Mouse (Mus musculus) stomach, embryonic 16.5 days (tissue): Measurements from ENCODE around the gene Cplx3. TPM values are rescaled to one million over a fixed set of nuclear protein-coding genes. Genes with fewer than 3 reads are reported as not detected.
A peak's percentile ranks its signal among the peaks of the same experiment; 100 is the strongest.

ENCODE experiments used
- ATAC-seq: fragments of 200-750 bp; cut with Nextera tagmentation; 2 replicates; pipeline ENCODE4 v1.8.0; 2017; ENCODE audit warnings: moderate number of reproducible peaks, moderate TSS enrichment; ENCODE audit not compliant: insufficient read depth, low FRiP score
- H3K27ac ChIP-seq: fragments of 300-500 bp; sonication (generic); 2 replicates; pipeline ENCODE4 v1.5.1; 2014; ENCODE audit warnings: low read length
- H3K27me3 ChIP-seq: fragments of 300-500 bp; sonication (generic); 2 replicates; pipeline ENCODE4 v1.6.1; 2014; ENCODE audit warnings: low read length, control low read depth, mixed read lengths; ENCODE audit not compliant: control insufficient read depth, insufficient read depth
- H3K36me3 ChIP-seq: fragments of 300-500 bp; sonication (generic); 2 replicates; pipeline ENCODE4 v1.6.1; 2014; ENCODE audit warnings: low read length; ENCODE audit not compliant: control insufficient read depth, insufficient read depth
- H3K4me1 ChIP-seq: fragments of 300-500 bp; sonication (generic); 2 replicates; pipeline ENCODE4 v1.6.1; 2014; ENCODE audit warnings: low read length, control low read depth, mixed read lengths; ENCODE audit not compliant: control insufficient read depth, insufficient read depth
- H3K4me2 ChIP-seq: fragments of 300-500 bp; sonication (generic); 2 replicates; pipeline ENCODE4 v1.6.1; 2014; ENCODE audit warnings: low read depth, low read length, mixed read lengths
- H3K4me3 ChIP-seq: fragments of 300-500 bp; sonication (generic); replicated peaks from 2 replicates; pipeline ENCODE4 v1.5.1; 2014; ENCODE audit warnings: mild to moderate bottlenecking, low read length
- H3K9ac ChIP-seq: fragments of 300-500 bp; sonication (generic); 2 replicates; pipeline ENCODE4 v1.6.1; 2014; ENCODE audit warnings: low read length
- H3K9me3 ChIP-seq: fragments of 300-500 bp; sonication (generic); replicated peaks from 2 replicates; pipeline ENCODE4 v1.6.1; 2016; ENCODE audit warnings: low read length, control low read depth; ENCODE audit not compliant: control insufficient read depth
- WGBS: fragments of 180-500 bp; shearing (Covaris S2); extraction: QIAGEN DNeasy Blood & Tissue Kit; methylation state at CpG from one replicate; pipeline ENCODE4 v1.1.7; 2014; 5-methylcytosine and 5-hydroxymethylcytosine counted together
- polyA plus RNA-seq: library from polyadenylated mRNA; unstranded; fragments of >200 nt; fragmentation: Nextera tagmentation; extraction: Ambion mirVana; gene quantifications from 2 replicates; pipeline ENCODE4 v1.2.1, GENCODE M21; 2015

The Cplx3 gene
- polyA plus RNA-seq, 1 experiment from 2014 or later, result not detected

- H3K4me2 ChIP-seq, result no peak overlapping the region
- ATAC-seq, result no peak
- no peaks in the 10 kb centered on the region for H3K9me3 ChIP-seq
- H3K9ac ChIP-seq, result peak overlapping the region; percentile 51; the same call in 1 of the 2 replicates
- peak overlapping the region; percentile 48 for H3K27ac ChIP-seq
- peaks cover 38% of the 10 kb centered on the region for H3K4me1 ChIP-seq
- H3K27me3 ChIP-seq, result no peaks in the 10 kb centered on the region
- H3K36me3 ChIP-seq, result no peaks in the 10 kb centered on the region
- no peak overlapping the region for H3K4me3 ChIP-seq
- WGBS, result 60% methylated on average over 4 of the region's 4 CpGs
Observed at GRCm38 (mm10) chr9:57647286-57648108, 41.4 kb upstream of the Cplx3 start.

GRCm38 (mm10) chr9:57646551-57647103, 40.5 kb upstream of the Cplx3 start:
- H3K27ac ChIP-seq, result peak overlapping the region; percentile 48
- 72% methylated on average over 12 of the region's 12 CpGs for WGBS

GRCm38 (mm10) chr9:57644944-57645893, 39.1 kb upstream of the Cplx3 start:
- H3K36me3 ChIP-seq, result no peaks in the 10 kb centered on the region

More at GRCm38 (mm10) chr9:57646551-57647103, 40.5 kb upstream of the Cplx3 start:
- ATAC-seq, result no peak
- Histone ChIP-seq H3K27me3 (no peaks in the 10 kb centered on the region), H3K36me3 (no peaks in the 10 kb centered on the region), H3K4me2 (no peak overlapping the region), H3K9ac (peak overlapping the region; percentile 51; the same call in 1 of the 2 replicates), H3K4me3 (no peak overlapping the region), H3K9me3 (no peaks in the 10 kb centered on the region), H3K4me1 (peaks cover 40% of the 10 kb centered on the region)

GRCm38 (mm10) chr9:57644442-57644943, 38.4 kb upstream of the Cplx3 start:
- Histone ChIP-seq H3K36me3 (no peaks in the 10 kb centered on the region), H3K4me1 (peaks cover 52% of the 10 kb centered on the region), H3K4me3 (peak overlapping the region; percentile 88), H3K9ac (peak overlapping the region; percentile 99), H3K9me3 (no peaks in the 10 kb centered on the region), H3K4me2 (peak overlapping the region; percentile 65), H3K27ac (peak overlapping the region; percentile 97), H3K27me3 (no peaks in the 10 kb centered on the region)
- under 1% methylated on average over 18 of the region's 18 CpGs for whole genome bisulfite sequencing
- no peak for ATAC-seq

More at GRCm38 (mm10) chr9:57644944-57645893, 39.1 kb upstream of the Cplx3 start:
- Histone ChIP-seq H3K9ac (peak overlapping the region; percentile 99), H3K4me1 (peaks cover 44% of the 10 kb centered on the region), H3K27ac (peak overlapping the region; percentile 97), H3K4me2 (peak overlapping the region; percentile 65), H3K4me3 (peak overlapping the region; percentile 88), H3K9me3 (no peaks in the 10 kb centered on the region), H3K27me3 (no peaks in the 10 kb centered on the region)
- ATAC-seq, result peak; percentile 78
- under 1% methylated on average over 80 of the region's 85 CpGs for WGBS

GRCm38 (mm10) chr9:57643856-57644180, 37.7 kb upstream of the Cplx3 start:
- no peaks in the 10 kb centered on the region for H3K27me3 ChIP-seq
- H3K4me3 ChIP-seq, result peak overlapping the region; percentile 88
- H3K36me3 ChIP-seq, result no peaks in the 10 kb centered on the region
- H3K9me3 ChIP-seq, result no peaks in the 10 kb centered on the region
- peak overlapping the region; percentile 65 for H3K4me2 ChIP-seq
- ATAC-seq, result no peak
- peaks cover 58% of the 10 kb centered on the region for H3K4me1 ChIP-seq
- peak overlapping the region; percentile 97 for H3K27ac ChIP-seq
- peak overlapping the region; percentile 99 for H3K9ac ChIP-seq
- WGBS, result 25% methylated on average over 7 of the region's 7 CpGs

- Histone ChIP-seq H3K4me2 (peak overlapping the region; percentile 65), H3K27me3 (no peaks in the 10 kb centered on the region), H3K4me1 (peaks cover 63% of the 10 kb centered on the region), H3K9ac (peak overlapping the region; percentile 99), H3K4me3 (peak overlapping the region; percentile 88), H3K27ac (peak overlapping the region; percentile 97), H3K36me3 (no peaks in the 10 kb centered on the region), H3K9me3 (no peaks in the 10 kb centered on the region)
- 49% methylated on average over 9 of the region's 9 CpGs for WGBS
- no peak for ATAC-seq
Observed at GRCm38 (mm10) chr9:57643169-57643855, 37.2 kb upstream of the Cplx3 start.

GRCm38 (mm10) chr9:57641775-57642550, 35.9 kb upstream of the Cplx3 start:
- no peaks in the 10 kb centered on the region for H3K36me3 ChIP-seq
- peaks cover 73% of the 10 kb centered on the region for H3K4me1 ChIP-seq
- H3K4me2 ChIP-seq, result no peak overlapping the region; the same call in 1 of the 2 replicates
- 81% methylated on average over 13 of the region's 13 CpGs for WGBS
- no peak for ATAC-seq
- H3K9me3 ChIP-seq, result no peaks in the 10 kb centered on the region
- 0 out of 2 replicates have a peak overlapping the region, but pooled peaks have one; percentile 95 for H3K27ac ChIP-seq
- H3K27me3 ChIP-seq, result no peaks in the 10 kb centered on the region
- H3K9ac ChIP-seq, result peak overlapping the region; percentile 2; the same call in 1 of the 2 replicates
- H3K4me3 ChIP-seq, result no peak overlapping the region

- no peaks in the 10 kb centered on the region for H3K27me3 ChIP-seq
- peak overlapping the region; percentile 59 for H3K9ac ChIP-seq
- H3K9me3 ChIP-seq, result no peaks in the 10 kb centered on the region
- peak overlapping the region; percentile 57 for H3K4me2 ChIP-seq
- H3K27ac ChIP-seq, result peak overlapping the region; percentile 95
- WGBS, result 42% methylated on average over 1 of the region's 1 CpGs
- ATAC-seq, result no peak
- H3K4me3 ChIP-seq, result peak overlapping the region; percentile 32; the same call in 1 of the 2 replicates
- H3K4me1 ChIP-seq, result peaks cover 69% of the 10 kb centered on the region
- H3K36me3 ChIP-seq, result no peaks in the 10 kb centered on the region
Observed at GRCm38 (mm10) chr9:57641022-57641421, 34.9 kb upstream of the Cplx3 start.
